In genomic region chr9:36948181-36948580, GRCm38 (mm10) we compare ENCODE assay signal across 26 mouse cellular contexts.
DNase-seq lines count a peak whose midpoint lies in the region; ATAC-seq and TF ChIP-seq lines count a peak whose summit lies in the region.
"Had no signal": no experiment of that assay in that cellular context is flagged by ENCODE, and none has a peak within 500 bp of the region (broad histone marks: within the 10 kb centered on the region; RNA-seq: fewer than 3 reads in every experiment).

No protein-coding gene starts in this region.

- no peak overlapping the region for H3K4me2 ChIP-seq in lung, postnatal 0 days (replicated peaks; ENCODE audit: low read depth, low read length)
- no peak overlapping the region for H3K4me2 ChIP-seq in embryonic facial prominence, embryonic 15.5 days (replicated peaks)
- no peak overlapping the region for H3K4me2 ChIP-seq in midbrain, embryonic 15.5 days
- H3K4me2 ChIP-seq: heart, embryonic 13.5 days; limb, embryonic 13.5 days; liver, embryonic 12.5 days; midbrain, embryonic 11.5 days had no signal

- no peaks in the 10 kb centered on the region for H3K9me3 ChIP-seq in lung, postnatal 0 days (ENCODE audit: low read length)
- no peaks in the 10 kb centered on the region for H3K9me3 ChIP-seq in embryonic facial prominence, embryonic 15.5 days (replicated peaks)
- H3K9me3 ChIP-seq in midbrain, embryonic 15.5 days: no peaks in the 10 kb centered on the region
- H3K9me3 ChIP-seq: heart, embryonic 13.5 days; limb, embryonic 13.5 days; liver, embryonic 12.5 days had no signal

- no peaks in the 10 kb centered on the region for H3K36me3 ChIP-seq in lung, postnatal 0 days (ENCODE audit: insufficient read depth, low read length)
- H3K36me3 ChIP-seq in embryonic facial prominence, embryonic 15.5 days: no peaks in the 10 kb centered on the region
- H3K36me3 ChIP-seq in midbrain, embryonic 15.5 days (replicated peaks): no peaks in the 10 kb centered on the region
- H3K36me3 ChIP-seq: heart, embryonic 13.5 days; limb, embryonic 13.5 days; liver, embryonic 12.5 days had no signal

- H3K9ac ChIP-seq in lung, postnatal 0 days (replicated peaks; ENCODE audit: low read depth): no peak overlapping the region
- H3K9ac ChIP-seq in embryonic facial prominence, embryonic 15.5 days: no peak overlapping the region
- no peak overlapping the region for H3K9ac ChIP-seq in midbrain, embryonic 15.5 days
- H3K9ac ChIP-seq: heart, embryonic 13.5 days; limb, embryonic 13.5 days; liver, embryonic 12.5 days had no signal

- peak overlapping the region; percentile 71 for H3K27ac ChIP-seq in lung, postnatal 0 days (ENCODE audit: low read length)
- no peak overlapping the region for H3K27ac ChIP-seq in embryonic facial prominence, embryonic 15.5 days (replicated peaks)
- H3K27ac ChIP-seq in midbrain, embryonic 15.5 days: no peak overlapping the region
- H3K27ac ChIP-seq: heart, embryonic 13.5 days; hindbrain, postnatal 0 days; limb, embryonic 13.5 days; liver, embryonic 12.5 days had no signal

- H3K27me3 ChIP-seq in lung, postnatal 0 days (replicated peaks; ENCODE audit: insufficient read depth, low read length): no peaks in the 10 kb centered on the region
- H3K27me3 ChIP-seq in embryonic facial prominence, embryonic 15.5 days: no peaks in the 10 kb centered on the region
- H3K27me3 ChIP-seq in midbrain, embryonic 15.5 days (replicated peaks): no peaks in the 10 kb centered on the region
- H3K27me3 ChIP-seq: heart, embryonic 13.5 days; liver, embryonic 12.5 days had no signal

- TF ChIP-seq EP300 in lung, postnatal 0 days (IDR thresholded peaks at IDR 0.05): no peak

- H3K4me1 ChIP-seq in lung, postnatal 0 days (ENCODE audit: insufficient read depth, low read depth, low read length): no peaks in the 10 kb centered on the region; the same call in 1 of the 2 replicates
- peaks cover 17% of the 10 kb centered on the region; the same call in 1 of the 2 replicates for H3K4me1 ChIP-seq in embryonic facial prominence, embryonic 15.5 days
- peaks cover 24% of the 10 kb centered on the region for H3K4me1 ChIP-seq in midbrain, embryonic 15.5 days
- H3K4me1 ChIP-seq: liver, embryonic 12.5 days had no signal

- TF ChIP-seq CTCF in lung, postnatal 0 days (IDR thresholded peaks at IDR 0.05): no peak

- no peak overlapping the region for H3K4me3 ChIP-seq in lung, postnatal 0 days (ENCODE audit: low read depth, low read length)
- no peak overlapping the region for H3K4me3 ChIP-seq in embryonic facial prominence, embryonic 15.5 days (replicated peaks)
- H3K4me3 ChIP-seq in midbrain, embryonic 15.5 days: no peak overlapping the region
- H3K4me3 ChIP-seq: heart, embryonic 13.5 days; limb, embryonic 13.5 days; liver, embryonic 12.5 days had no signal

- intact Hi-C loops in gastrocnemius, postnatal 36 days (cut with DNase I): loop anchor here (5.0 kb wide), 1 partner anchor 51 kb away; no protein-coding TSS in a partner anchor

- no peak for ATAC-seq in lung, postnatal 0 days
- ATAC-seq in embryonic facial prominence, embryonic 15.5 days (ENCODE audit: insufficient number of reproducible peaks, low FRiP score, low TSS enrichment, low read depth): 0 out of 2 replicates have a peak, but pooled peaks have one; percentile 25
- ATAC-seq in midbrain, embryonic 15.5 days (replicated peaks): no peak
- ATAC-seq: forebrain, embryonic 14.5 days; hindbrain, postnatal 0 days; intestine, embryonic 16.5 days; liver, embryonic 12.5 days had no signal

- 80% methylated on average over 5 of the region's 5 CpGs for WGBS in lung, postnatal 0 days
- 81% methylated on average over 5 of the region's 5 CpGs for WGBS in embryonic facial prominence, embryonic 15.5 days
- WGBS in midbrain, embryonic 15.5 days: 87% methylated on average over 5 of the region's 5 CpGs

- peak; percentile 62 for DNase-seq in gastrocnemius, postnatal 25 days
- DNase-seq in gastrocnemius, postnatal 36 days: no peak
- DNase-seq in lung, postnatal 0 days (ENCODE audit: low spot score): no peak
- no peak for DNase-seq in lung, postnatal 4 days
- DNase-seq in skeletal muscle tissue, adult 2 months (ENCODE audit: low read depth, low spot score): peak; percentile 72
- DNase-seq: adrenal gland, postnatal 10 days; cerebellum, adult 18-20 months; cerebellum, postnatal 14 days; heart, adult 18-20 months; heart, postnatal 14 days; kidney, adult 9 months; kidney, postnatal 14 days; layer of hippocampus, postnatal 36 days; lung, adult 2 months; right cerebral cortex, postnatal 14 days; thymus, adult 18-20 months; thymus, postnatal 4 days had no signal

Comparison
In these comparisons a context has a peak if more than half of its experiments do, and no peak if none do; other contexts are left out.
1. DNase-seq: peak in gastrocnemius, postnatal 25 days (single experiment) and skeletal muscle tissue, adult 2 months (single experiment); none in gastrocnemius, postnatal 36 days (0 of 2), lung, postnatal 0 days (single experiment) and lung, postnatal 4 days (0 of 2).